Mouse (Mus musculus): Measurements from ENCODE around the gene Ankrd34b.
A peak's percentile ranks its signal among the peaks of the same experiment; 100 is the strongest.

Ankrd34b gene

DNA sequence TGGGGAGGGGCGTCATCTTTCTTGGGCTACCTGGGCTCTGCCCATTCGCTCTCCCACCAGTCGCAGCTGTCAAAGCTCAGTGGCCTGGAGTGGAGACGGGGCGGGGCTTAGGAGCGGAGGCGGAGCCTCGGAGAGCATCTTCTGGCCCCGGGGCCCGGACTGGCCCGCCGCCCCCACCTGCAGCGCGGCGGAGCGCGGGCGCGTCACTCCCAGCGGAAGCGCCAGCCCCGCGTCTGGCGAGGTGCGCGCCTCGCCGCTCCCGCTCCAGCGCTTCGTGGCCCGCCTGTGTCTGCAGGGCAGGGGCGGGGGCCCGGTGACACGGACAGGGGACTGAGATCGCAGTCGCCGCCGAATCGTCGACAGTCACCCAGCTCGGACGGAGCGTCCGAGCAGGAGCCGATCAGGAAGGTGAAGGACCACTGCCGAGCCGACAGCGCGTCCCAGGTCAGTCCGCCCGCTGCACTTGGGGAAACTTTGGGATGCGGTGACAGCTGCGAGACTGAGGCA lies at the start of gene Ankrd34b:
Ankrd34b (plus strand) TSS at position 139 of the 507 bp plus-strand sequence.
- peak; percentile 46 to 50 for DNase-seq

DNA sequence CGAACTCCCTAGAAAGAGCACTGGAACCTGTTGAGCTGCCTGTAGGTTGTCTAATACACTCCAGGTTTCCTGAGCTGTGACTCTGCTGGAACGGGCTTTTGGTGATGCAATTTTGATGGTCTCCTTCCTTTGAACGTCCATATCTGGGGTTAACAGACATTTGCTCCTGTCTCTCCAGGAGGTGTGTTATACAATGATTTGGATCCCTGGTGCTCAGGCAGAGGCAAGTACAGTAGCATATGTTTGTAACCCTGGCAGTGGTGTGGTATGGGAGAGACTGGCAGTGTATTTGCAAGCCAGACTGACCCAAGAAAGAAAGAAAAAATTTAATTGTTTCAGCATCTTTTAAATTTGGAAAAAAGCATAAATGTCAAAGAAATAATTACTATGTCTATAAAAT lies 38.3 kb upstream of the Ankrd34b start:
- no peak for DNase-seq

DNA sequence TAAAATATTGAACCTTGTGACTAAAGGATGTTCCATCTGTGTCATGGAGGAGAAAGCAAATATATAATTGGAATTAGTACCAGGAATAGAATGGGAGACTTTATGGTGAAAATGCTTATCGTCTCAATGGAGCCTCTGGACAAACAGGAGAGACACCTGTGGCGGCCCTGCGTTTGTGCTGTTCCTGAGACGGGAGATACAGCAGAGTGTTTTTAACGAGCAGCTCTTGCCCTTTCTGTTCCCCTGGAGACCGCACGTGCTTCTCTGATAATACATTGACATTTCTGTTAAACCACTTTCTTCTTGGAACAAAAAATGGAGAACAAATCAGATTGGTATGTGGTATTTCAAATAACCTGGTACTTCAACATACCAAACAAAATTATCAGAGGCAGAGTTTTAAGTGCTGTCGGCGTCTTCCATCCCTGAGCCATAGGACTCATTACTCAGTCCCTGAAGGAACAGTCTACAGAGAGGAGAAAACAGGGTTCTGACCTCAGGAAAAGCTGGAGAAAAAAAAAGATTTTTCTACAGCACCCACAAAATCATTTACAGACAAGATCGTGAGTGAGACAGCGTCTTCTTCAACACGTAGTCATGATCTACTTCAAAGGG lies 32.5 kb upstream of the Ankrd34b start:
- no peak for DNase-seq

DNA sequence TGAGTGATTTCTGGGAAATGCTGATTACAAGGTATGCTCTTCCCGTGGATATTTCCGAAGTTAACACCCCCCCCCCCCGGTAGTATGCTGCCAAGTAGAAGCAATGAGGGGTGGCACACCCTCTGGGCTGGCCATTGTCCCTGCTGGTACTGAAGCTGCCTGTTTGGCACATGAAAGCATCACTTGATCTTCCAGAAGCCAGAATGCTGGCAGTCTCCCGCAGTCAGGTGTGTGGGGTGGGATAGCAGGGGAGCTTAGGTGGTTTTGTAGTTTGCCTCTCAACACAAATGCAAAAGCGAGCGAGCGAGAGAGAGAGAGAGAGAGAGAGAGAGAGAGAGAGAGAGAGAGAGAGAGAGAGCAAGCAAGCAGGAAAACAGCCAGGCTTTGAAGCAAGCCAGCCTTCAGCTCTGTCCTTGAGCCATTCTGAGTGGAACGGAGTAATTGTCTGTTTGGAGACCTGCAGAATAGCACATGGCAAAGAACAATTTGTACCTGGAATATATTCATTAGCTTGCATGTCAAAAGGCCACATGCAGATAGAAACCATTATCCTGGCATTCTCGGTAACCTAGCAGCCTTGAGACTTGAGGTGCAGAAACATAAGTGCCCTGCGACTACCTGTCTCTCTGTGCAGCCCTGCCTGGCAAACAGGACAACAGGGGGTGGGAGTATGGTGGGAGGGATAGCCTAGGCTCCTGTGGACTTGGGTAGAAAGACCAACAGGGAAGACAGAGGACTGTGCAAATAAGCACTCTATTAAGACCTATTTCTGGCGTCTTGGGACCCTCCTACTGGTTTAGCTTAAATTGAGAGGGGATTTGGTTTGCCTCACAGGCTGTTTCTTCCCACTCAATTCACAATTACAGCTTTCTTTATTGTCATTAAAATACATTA lies 27.0 kb upstream of the Ankrd34b start:
- no peak for DNase-seq

DNA sequence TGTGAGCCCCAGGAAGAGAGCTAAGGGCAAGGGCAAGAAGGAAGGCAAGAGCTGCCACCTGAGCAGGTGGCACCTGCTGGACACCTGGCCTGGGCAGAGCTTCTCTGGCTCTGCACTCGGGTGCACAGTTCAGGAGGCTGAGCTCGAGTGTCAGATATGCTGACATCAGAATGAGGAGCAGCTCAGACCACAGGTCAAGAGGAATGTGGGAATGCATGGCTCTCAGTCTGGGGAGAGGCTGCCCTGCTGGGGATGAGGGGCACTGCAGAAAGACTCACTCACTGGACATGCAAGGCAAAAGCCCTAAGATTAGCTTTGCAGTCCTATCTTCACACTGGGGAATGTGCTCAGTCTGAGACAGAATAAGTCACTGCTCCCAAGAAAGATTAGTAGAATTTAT lies 23.6 kb upstream of the Ankrd34b start:
- no peak for DNase-seq

DNA sequence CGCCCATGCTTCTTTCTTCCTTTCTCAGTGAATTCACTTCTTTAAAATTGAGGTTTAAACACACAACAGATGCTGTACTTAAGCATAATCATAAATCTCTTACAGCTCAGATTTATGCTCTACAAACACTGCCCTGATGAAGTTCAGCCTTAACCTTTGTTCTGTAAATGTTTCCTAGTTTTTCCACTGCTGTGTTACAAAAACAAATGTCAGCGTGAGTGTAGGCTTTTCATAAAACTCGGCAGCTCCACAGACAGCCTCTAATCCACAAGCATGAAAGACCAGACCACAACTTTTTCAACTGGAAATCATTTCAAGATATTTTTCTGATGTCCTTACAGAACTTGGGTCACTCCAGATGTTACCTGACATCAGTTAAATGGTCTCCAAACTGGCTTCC lies 22.2 kb upstream of the Ankrd34b start:
- DNase-seq: no peak

DNA sequence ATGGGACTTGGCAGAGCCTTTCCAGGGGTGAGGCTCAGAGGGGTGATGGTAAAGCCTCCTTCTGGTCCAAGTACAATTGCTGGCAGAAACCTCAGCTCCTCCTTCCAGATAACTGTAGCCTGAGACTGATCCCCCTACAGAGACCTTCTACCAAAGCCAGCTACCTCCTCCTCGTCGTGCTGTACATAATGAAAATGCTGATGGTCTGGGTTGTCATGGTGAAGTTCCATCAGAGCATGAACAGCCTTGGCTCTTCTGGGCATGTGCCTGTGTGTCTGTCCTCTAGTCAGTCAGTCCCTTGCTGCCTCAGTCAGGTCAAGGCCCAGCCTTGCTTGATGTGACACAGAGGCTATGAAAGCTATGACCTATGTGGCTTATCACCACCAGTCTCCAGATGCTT lies 15.2 kb upstream of the Ankrd34b start:
- no peak for DNase-seq

DNA sequence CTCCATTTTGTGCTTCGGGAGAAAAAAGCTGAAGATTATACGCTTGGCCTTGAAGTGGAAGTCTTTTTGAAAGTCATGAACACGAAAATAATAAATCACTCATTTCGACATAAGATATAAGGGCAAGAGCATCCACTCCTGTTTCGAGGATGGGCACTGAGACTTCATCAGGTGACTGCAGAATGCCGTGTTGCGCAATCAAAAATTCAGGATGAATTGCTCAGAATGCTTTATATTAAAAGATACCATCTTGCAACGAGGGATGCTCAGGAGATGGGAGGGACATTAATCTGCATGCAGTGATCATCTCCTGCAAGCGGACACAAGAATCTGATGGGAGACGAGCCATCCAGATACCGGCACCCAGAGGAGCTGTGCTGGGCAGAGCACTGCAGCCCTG lies 6.1 kb upstream of the Ankrd34b start:
- DNase-seq: no peak

DNA sequence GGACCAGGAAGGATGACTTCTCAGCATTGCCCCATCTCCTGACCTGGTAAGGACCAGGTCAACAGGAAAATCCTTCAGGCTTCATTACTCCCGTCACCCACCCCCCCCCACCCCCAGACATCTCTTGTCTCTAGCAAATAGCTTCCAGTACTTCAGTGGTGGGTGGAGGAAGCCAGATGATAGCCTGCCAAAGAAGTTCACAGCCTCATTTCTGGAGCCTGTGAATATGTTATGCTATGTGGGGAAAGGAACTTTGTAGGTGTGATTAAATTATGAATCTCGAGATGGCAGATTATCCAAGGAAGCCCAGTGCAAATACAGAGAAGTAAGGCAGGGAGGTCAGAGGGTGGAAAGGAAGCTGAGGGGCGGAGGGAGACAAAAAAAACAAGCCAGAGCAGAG lies 2.0 kb upstream of the Ankrd34b start:
- no peak for DNase-seq

DNA sequence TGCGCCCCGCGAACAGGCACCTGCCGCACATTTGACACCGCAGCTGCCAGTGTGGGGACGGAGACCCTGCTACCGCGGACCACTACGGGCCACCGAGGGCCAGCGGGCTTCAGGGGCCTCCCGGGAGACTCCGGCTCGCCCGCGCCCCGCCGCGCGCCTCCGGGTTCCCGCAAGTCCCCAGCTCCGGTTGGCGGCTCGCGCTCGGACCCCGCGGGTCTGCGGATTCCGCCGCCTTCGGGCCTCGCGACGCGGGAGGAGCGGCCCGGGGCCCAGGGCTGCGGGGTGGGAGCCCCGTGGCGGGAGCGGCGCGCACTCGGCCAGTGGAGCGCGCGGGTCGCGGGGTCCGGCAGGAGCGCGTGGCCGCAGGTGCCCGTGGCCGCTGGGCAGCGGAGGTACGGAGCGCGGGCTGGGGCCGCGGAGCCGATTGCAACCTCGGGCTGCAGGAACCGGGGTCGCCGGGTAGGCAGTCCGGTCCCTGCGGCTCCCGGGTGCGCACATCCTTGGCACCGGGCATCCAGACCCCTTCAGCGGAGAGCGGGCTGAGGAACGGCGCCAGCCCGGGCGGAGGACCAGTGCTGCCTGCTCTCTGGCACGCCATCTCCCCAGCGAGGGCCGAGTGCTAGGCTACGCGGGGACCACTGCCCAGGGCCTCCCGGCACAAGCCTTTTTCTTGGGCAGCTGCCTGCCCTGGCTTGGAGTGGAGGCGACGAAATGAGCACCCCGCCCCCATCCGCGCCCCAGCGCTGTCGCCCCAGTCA lies 777 bp downstream of the Ankrd34b start:
- DNase-seq: peak; percentile 3 to 5

DNA sequence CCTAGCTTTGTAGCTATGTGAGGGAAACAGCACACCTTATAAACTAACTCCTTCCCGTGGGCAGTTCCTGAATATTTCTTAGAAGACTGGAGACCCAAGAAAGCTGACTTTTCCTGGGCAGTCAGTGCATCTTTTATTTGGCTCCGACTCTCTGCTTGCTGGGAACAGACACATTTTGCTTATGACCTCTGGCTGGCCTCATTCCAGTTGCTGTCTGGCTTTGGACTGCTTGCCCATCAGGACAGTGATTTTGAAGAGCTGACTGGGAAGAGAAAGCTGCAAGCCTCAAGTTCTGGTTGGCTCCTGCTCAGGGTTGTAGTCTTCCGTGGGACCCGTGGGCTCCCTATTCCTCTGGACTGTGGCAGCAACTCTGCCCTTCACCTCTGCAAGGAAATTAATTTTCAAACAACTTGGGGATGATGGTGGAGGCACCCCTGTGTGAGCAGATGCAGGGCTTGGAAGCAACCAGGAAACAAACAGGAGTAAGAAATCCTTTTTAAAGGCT lies 1.7 kb downstream of the Ankrd34b start:
- DNase-seq: no peak

DNA sequence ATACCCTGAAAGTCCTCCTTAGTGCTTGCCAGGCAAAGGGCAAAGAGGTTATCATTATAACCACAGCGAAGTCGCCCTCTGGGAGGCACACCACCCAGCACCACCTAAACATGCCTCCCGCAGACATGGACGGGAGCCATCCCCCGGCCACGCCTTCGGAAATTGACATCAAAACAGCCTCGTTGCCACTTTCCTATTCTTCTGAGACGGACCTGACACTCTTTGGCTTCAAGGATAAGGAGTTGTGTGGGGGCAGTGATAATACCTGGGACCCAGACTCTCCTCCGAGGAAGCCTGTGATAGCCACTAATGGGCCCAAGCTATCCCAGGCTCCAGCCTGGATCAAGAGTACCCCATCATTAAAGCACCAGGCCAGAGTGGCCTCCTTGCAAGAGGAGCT lies 13.0 kb downstream of the Ankrd34b start:
- no peak for DNase-seq

DNA sequence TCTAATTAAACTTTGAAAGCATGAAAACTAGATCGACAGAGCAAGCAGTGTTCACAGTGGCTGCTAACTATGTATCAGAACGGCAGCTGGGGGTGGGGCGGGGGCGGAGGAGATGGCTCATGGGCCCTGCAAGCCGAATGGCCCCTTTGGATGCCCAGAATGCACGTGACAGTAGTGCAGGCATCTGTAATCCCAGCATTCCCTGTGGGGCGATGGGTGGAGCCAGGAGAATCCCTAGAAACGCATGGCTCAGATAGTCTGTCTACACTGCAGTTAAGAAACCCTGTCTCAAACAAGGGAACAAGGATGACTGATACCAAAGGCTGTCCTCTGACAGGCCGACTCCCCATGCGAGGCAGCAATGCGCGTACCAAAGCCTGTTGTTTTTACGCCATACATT lies 14.6 kb downstream of the Ankrd34b start:
- DNase-seq: no peak

DNA sequence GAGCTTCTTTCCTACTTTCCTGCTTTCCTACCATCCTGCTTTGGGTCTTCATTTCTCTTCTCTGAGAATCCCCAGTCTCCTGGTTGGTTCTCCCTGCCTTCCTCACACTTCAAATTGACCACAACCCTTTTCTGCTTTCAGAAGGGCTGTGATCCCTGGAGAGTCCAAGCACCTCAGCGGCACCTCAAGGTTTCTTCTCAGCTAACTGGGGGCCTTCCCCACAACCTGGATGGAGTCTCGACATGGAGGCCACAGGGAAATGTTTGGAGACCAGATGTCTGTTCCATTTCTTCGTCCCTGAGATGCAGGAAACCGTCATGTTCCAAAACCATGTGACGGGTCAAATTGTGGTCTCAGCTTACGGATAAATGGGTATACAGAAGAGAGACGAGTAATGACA lies 21.2 kb downstream of the Ankrd34b start:
- DNase-seq: no peak

DNA sequence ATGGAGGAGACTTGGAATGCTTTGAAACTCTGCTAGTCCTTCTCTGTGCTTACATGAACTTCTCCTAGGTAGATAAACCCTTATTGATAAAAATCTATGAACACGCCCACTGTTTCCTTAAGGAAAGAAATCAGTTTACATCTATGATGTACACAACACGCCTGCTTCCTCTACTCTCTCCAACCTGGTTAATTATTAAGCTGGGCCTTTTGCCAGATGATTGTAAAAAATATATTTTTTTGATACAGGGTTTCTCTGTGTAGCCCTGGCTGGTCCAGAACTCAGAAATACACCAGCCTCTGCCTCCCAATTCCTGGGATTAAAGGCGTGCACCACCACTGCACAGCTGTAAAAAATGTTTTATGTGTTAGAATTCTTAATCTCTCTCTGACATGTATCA lies 39.0 kb downstream of the Ankrd34b start:
- no peak for DNase-seq

DNA sequence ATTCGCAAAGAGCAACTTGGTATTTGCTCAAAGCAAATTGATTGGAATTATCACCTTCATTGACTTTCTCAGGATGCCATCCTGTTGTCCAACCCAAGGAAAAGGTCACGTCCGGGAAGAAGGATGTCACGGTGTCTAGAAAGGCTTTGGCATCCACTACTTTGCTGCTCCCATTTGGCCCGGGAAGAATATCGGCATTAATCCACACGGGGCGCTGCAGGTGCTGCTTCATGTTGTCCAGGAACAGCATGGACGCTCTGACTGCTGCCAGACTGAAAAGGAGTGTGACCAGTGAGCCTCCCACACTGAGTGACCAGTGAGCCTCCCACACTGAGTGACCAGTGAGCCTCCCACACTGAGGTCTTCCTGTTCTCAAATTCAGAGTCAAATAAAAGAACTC lies 42.2 kb downstream of the Ankrd34b start:
- DNase-seq: no peak

DNA sequence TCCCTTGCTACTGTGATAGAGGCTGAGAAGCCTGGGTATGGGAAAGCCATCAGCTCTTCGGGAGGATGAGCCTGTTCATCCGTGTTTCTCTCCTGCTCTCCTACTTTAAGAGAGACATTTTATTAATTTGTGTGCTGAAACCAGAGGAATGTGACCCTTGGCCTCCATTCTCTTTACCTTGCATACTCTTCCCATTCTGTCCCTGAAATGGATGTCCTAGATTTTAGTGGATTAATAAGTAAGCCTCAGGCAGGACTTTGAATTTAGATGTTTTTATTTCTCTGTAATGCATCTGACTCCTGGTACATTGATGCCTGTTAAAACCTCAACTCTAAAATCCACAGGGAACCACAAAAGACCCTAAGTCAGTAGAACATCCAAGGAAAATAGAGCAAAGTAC lies 43.7 kb downstream of the Ankrd34b start:
- no peak for DNase-seq

DNA sequence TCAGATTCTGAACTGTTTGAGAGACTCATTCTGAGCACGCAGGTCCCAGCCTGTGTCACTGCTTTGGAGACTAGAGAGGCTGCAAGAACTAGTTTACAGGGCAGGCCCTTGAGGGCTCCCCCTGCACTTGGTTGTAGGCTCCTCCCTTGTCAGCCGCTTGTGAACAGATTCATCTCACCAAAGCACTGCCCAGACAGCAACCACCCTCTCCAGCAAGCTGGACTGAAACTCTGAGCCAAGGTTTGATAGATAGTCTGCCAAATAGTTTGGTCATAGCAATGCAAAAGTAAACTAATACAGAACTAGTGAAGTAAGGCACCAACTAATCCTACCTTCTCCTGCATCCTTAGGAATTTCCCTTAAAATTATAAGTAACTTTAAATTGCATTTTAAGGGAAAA lies 44.5 kb downstream of the Ankrd34b start:
- no peak for DNase-seq

DNA sequence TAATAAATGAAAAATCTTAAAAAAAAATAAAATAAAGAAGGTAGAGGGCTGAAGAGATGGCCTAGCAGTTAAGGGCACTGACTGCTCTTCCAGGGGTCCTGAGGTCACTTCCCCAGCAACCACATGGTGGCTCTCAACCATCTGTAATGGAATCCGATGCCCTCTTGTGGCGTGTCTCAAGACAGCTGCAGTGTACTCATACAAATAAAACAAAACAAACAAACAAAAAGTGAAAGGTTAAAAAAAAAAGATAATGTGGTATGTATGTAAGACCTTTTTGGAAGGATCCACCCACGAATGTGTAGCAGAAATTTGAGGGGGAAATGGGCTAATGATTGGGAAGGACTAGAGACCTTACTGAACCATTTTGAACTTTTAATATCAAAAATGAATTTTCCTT lies 57.7 kb downstream of the Ankrd34b start:
- DNase-seq: peak; percentile 68 to 71

DNA sequence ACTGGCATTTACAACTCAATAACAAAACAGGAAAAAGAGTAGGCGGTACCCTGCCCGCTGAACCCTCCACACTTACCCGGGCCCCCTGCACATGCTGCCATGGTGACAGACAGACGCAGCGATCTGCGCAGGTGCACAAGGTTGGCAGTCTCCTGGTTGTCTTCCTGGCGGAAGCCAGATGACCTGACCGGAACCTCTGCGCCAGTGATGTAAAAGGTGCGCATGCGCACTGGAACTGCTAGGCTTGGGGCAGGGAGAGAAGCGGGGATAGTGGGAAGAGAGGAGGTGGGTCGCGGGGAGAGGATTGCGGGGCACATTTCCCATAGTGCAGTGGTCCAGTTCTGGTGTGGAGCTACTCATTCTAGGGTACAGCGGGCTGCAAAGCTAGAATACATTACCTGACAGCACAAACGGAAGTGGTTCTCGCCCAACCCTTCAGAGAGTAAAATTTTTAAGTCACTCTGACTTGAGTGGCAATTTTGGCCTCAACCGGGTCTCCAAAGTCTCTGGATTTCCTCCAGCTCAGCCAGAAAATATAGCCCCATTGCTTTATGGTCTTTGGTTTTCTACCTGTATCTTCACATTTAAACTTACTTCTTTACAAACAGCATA lies 58.3 kb downstream of the Ankrd34b start, which contains the start of gene Fam151b:
Fam151b (minus strand) TSS at position 164 of the 612 bp plus-strand sequence.
- DNase-seq: peak; percentile 92 to 93

DNA sequence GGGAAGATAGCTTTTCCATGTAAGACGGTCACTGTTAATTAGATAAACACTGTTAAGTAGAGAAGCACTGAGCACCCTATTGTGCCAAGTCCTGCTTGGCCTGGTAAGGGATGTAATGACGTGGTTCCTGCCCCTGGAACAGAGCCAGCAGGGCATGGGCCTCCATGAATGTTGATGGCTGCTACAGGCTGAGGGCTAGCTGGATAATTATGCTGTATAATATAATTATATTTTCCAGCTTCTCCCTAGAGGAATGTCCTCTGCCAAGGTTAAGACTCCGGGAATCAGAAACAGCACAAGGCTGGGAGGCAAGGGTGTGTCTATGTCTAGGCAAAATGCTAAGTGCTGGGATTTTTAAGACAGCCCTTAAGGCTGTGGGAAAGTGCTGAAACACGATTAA lies 65.1 kb downstream of the Ankrd34b start:
- no peak for DNase-seq

Measured in B cell, adult 2 months (primary cell).